Mouse (Mus musculus) neural tube, embryonic 11.5 days (tissue): Measurements from ENCODE around the gene Cers6. TPM values are rescaled to one million over a fixed set of nuclear protein-coding genes. Genes with fewer than 3 reads are reported as not detected.

ENCODE experiments used
- ATAC-seq: fragments of 200-750 bp; cut with Nextera tagmentation; 2 replicates; pipeline ENCODE4 v1.8.0; 2017; ENCODE audit warnings: moderate number of reproducible peaks, mild to moderate bottlenecking, moderate TSS enrichment, moderate library complexity; ENCODE audit not compliant: insufficient read depth, low FRiP score, low TSS enrichment
- DNase-seq: peaks from one replicate; pipeline ENCODE4 v3.0.0-alpha.2; 2015; ENCODE audit warnings: low spot score
- H3K27ac ChIP-seq: fragments of 300-500 bp; sonication (generic); 2 replicates; pipeline ENCODE4 v1.5.1; 2014; ENCODE audit warnings: low read depth, mild to moderate bottlenecking, low read length
- H3K27me3 ChIP-seq: fragments of 300-500 bp; sonication (generic); 2 replicates; pipeline ENCODE4 v1.6.1; 2014; ENCODE audit warnings: mild to moderate bottlenecking, low read length, mixed read lengths; ENCODE audit not compliant: control insufficient read depth, insufficient read depth
- H3K36me3 ChIP-seq: fragments of 300-500 bp; sonication (generic); 2 replicates; pipeline ENCODE4 v1.6.1; 2014; ENCODE audit warnings: mild to moderate bottlenecking, low read length, moderate library complexity, mixed read lengths; ENCODE audit not compliant: control insufficient read depth, insufficient read depth
- H3K4me1 ChIP-seq: fragments of 300-500 bp; sonication (generic); 2 replicates; pipeline ENCODE4 v1.6.1; 2014; ENCODE audit warnings: low read length, mixed read lengths; ENCODE audit not compliant: control insufficient read depth, insufficient read depth
- H3K4me2 ChIP-seq: fragments of 300-500 bp; sonication (generic); 2 replicates; pipeline ENCODE4 v1.6.1; 2014; ENCODE audit warnings: low read depth, mild to moderate bottlenecking, moderate library complexity
- H3K4me3 ChIP-seq: fragments of 300-500 bp; sonication (generic); 2 replicates; pipeline ENCODE4 v1.5.1; 2014; ENCODE audit warnings: low read depth, low read length
- H3K9ac ChIP-seq: fragments of 300-500 bp; sonication (generic); 2 replicates; pipeline ENCODE4 v1.6.1; 2014; ENCODE audit warnings: mild to moderate bottlenecking, low read length
- H3K9me3 ChIP-seq: fragments of 300-500 bp; sonication (generic); 2 replicates; pipeline ENCODE4 v1.6.1; 2016; ENCODE audit warnings: low read length; ENCODE audit not compliant: control insufficient read depth
- WGBS: fragments of 180-500 bp; shearing (Covaris S2); extraction: QIAGEN DNeasy Blood & Tissue Kit; methylation state at CpG from one replicate; pipeline ENCODE4 v1.1.7; 2014; 5-methylcytosine and 5-hydroxymethylcytosine counted together
- polyA plus RNA-seq: library from polyadenylated mRNA; unstranded; fragments of >200 nt; fragmentation: Nextera tagmentation; extraction: Ambion mirVana; gene quantifications from 2 replicates; pipeline ENCODE4 v1.2.1, GENCODE M21; 2014

Cers6 gene
- polyA plus RNA-seq, 1 experiment from 2014 or later: 64.9 TPM

- DNase-seq (no peak), ATAC-seq (no peak)
- Histone ChIP-seq H3K9ac (no peak overlapping the region), H3K4me2 (no peak overlapping the region), H3K4me1 (no peaks in the 10 kb centered on the region), H3K4me3 (no peak overlapping the region), H3K36me3 (no peaks in the 10 kb centered on the region), H3K27ac (no peak overlapping the region), H3K27me3 (no peaks in the 10 kb centered on the region), H3K9me3 (no peaks in the 10 kb centered on the region)
- 79% methylated on average over 4 of the region's 4 CpGs for WGBS
These were observed 255.5 kb downstream of the Cers6 start for GRCm38 (mm10) chr2:69116767-69117166.

GRCm38 (mm10) chr2:69118994-69119393, 257.8 kb downstream of the Cers6 start:
- H3K9ac ChIP-seq: no peak overlapping the region
- ATAC-seq (no peak), DNase-seq (no peak)
- WGBS: 90% methylated on average over 1 of the region's 1 CpGs
- H3K27me3 ChIP-seq: no peaks in the 10 kb centered on the region
- no peak overlapping the region for H3K4me2 ChIP-seq
- no peaks in the 10 kb centered on the region for H3K36me3 ChIP-seq
- H3K27ac ChIP-seq: no peak overlapping the region
- H3K4me3 ChIP-seq: no peak overlapping the region
- H3K9me3 ChIP-seq: no peaks in the 10 kb centered on the region
- H3K4me1 ChIP-seq: no peaks in the 10 kb centered on the region

GRCm38 (mm10) chr2:69119718-69120117, 258.5 kb downstream of the Cers6 start:
- Histone ChIP-seq H3K27ac (no peak overlapping the region), H3K27me3 (no peaks in the 10 kb centered on the region), H3K36me3 (no peaks in the 10 kb centered on the region), H3K4me1 (no peaks in the 10 kb centered on the region), H3K9me3 (no peaks in the 10 kb centered on the region), H3K4me2 (no peak overlapping the region), H3K4me3 (no peak overlapping the region), H3K9ac (no peak overlapping the region)
- no peak for ATAC-seq
- no peak for DNase-seq
- WGBS: 8% methylated on average over 2 of the region's 2 CpGs

GRCm38 (mm10) chr2:69121681-69122080, 260.4 kb downstream of the Cers6 start:
- H3K4me1 ChIP-seq: no peaks in the 10 kb centered on the region
- no peaks in the 10 kb centered on the region for H3K9me3 ChIP-seq
- no peak overlapping the region for H3K4me3 ChIP-seq
- no peaks in the 10 kb centered on the region for H3K36me3 ChIP-seq
- WGBS: 87% methylated on average over 4 of the region's 4 CpGs
- no peak overlapping the region for H3K27ac ChIP-seq
- no peak overlapping the region for H3K4me2 ChIP-seq
- no peaks in the 10 kb centered on the region for H3K27me3 ChIP-seq
- ATAC-seq (no peak), DNase-seq (no peak)
- no peak overlapping the region for H3K9ac ChIP-seq

- no peak overlapping the region for H3K27ac ChIP-seq
- H3K4me2 ChIP-seq: no peak overlapping the region
- H3K4me3 ChIP-seq: no peak overlapping the region
- no peaks in the 10 kb centered on the region for H3K27me3 ChIP-seq
- DNase-seq: no peak
- no peaks in the 10 kb centered on the region for H3K9me3 ChIP-seq
- ATAC-seq: no peak
- no peak overlapping the region for H3K9ac ChIP-seq
- H3K36me3 ChIP-seq: no peaks in the 10 kb centered on the region
- H3K4me1 ChIP-seq: peaks cover 3% of the 10 kb centered on the region; the same call in 1 of the 2 replicates
- 56% methylated on average over 3 of the region's 3 CpGs for WGBS
These were observed 264.2 kb downstream of the Cers6 start for GRCm38 (mm10) chr2:69125425-69125824.

DNA sequence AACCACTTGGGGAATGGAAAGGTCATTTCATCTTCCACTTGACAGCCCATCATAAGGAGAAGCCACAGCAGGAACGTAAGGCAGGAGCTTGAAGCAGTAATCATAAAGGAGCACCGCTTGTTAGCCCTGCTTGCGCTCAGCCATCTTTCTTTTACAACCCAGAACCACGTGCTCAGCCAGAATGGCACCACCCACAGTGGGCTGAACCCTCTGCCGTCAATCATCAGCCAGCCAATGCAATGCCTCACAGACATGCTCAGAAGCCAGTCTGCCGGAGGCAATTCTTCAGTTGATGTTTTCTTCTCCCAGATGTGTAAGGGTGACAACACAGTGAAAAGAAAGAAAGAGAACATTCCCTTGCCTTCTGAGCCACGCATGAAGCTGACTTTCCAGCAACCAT, 267.1 kb downstream of the Cers6 start:
- Histone ChIP-seq H3K9ac (no peak overlapping the region), H3K27ac (no peak overlapping the region), H3K27me3 (no peaks in the 10 kb centered on the region), H3K4me1 (peaks cover 3% of the 10 kb centered on the region; the same call in 1 of the 2 replicates), H3K9me3 (no peaks in the 10 kb centered on the region), H3K36me3 (no peaks in the 10 kb centered on the region), H3K4me3 (no peak overlapping the region), H3K4me2 (no peak overlapping the region)
- ATAC-seq (no peak; the same call in 1 of the 2 replicates), DNase-seq (no peak)
- WGBS: 77% methylated on average over 7 of the region's 7 CpGs

DNA sequence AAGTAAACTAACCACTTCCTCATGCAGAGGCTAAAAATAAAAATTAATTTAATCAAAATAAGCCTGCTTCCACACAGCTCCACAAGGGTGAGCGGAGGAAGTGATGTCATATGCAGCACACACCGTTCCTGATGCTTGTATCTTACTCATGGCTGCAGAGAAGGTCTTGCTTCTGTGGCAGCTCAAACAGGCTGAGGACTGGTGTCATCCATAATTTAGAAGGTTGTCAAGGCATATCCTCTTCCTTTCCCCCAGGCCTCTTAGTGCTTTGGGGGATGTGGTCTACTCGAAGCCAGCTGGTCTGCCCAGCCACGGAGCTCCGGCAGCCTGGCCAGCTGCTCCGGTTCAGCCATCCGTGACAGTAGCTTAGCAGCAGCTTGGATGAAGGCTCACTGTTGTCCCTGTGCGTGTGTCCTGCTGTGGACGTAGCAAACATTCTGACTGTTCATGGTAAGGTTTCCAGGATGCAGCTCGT, 267.7 kb downstream of the Cers6 start:
- 43% methylated on average over 10 of the region's 10 CpGs for WGBS
- Histone ChIP-seq H3K36me3 (no peaks in the 10 kb centered on the region), H3K4me3 (no peak overlapping the region), H3K27me3 (no peaks in the 10 kb centered on the region), H3K27ac (no peak overlapping the region), H3K9ac (no peak overlapping the region), H3K4me1 (peaks cover 3% of the 10 kb centered on the region; the same call in 1 of the 2 replicates), H3K9me3 (no peaks in the 10 kb centered on the region), H3K4me2 (no peak overlapping the region)
- peak; percentile 72 for ATAC-seq
- DNase-seq: peak; percentile 62

DNA sequence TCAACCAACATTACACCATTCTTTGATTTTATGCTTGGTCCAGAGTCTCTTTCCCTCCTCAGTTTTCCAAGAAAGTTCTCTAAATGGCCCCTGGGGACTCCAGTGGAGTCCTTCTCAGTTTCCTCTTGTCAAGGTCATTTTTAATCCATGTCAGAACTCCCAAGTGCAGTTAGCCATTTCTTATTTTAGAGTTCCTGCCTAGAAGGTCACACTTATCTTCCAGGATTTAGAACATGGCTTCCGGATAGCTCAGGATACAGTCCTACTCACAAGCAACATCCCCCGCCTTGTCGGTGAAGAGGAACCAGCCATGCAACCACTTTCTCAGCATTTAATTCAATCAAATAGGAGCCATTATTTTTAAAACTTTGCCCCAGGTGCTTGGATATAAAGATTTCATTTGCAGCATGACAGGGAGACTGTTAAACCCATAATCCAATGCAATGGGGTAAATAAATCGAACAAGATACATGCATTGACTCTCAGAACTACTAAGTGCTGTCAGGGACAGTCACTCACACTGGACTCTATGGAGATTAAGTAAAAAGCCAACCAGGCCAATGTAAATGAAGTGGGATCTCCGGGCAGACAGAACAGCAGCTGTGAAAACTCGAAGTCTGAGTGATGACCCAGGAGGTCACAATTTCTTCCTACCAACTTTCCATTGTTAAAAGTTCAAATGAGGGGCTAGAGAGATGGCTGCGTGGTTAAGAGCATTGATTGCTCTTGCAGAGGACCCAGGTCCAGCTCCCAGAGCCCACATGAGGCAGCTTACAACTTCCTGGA, 268.4 kb downstream of the Cers6 start:
- H3K9ac ChIP-seq: no peak overlapping the region
- no peaks in the 10 kb centered on the region for H3K36me3 ChIP-seq
- ATAC-seq (no peak), DNase-seq (no peak)
- H3K4me2 ChIP-seq: no peak overlapping the region
- peaks cover 3% of the 10 kb centered on the region; the same call in 1 of the 2 replicates for H3K4me1 ChIP-seq
- H3K27me3 ChIP-seq: no peaks in the 10 kb centered on the region
- H3K27ac ChIP-seq: no peak overlapping the region
- H3K9me3 ChIP-seq: no peaks in the 10 kb centered on the region
- no peak overlapping the region for H3K4me3 ChIP-seq
- 63% methylated on average over 7 of the region's 7 CpGs for WGBS

GRCm38 (mm10) chr2:69132046-69132445, 270.8 kb downstream of the Cers6 start:
- Histone ChIP-seq H3K4me3 (no peak overlapping the region), H3K36me3 (no peaks in the 10 kb centered on the region), H3K27me3 (no peaks in the 10 kb centered on the region), H3K4me2 (no peak overlapping the region), H3K27ac (no peak overlapping the region), H3K9me3 (no peaks in the 10 kb centered on the region), H3K4me1 (peaks cover 3% of the 10 kb centered on the region; the same call in 1 of the 2 replicates), H3K9ac (no peak overlapping the region)
- ATAC-seq (no peak), DNase-seq (no peak)
- WGBS: 66% methylated on average over 3 of the region's 3 CpGs
